Mouse (Mus musculus) lung, adult 10 weeks (tissue): Measurements from ENCODE around the gene Meiob. TPM values are rescaled to one million over a fixed set of nuclear protein-coding genes. Genes with fewer than 3 reads are reported as not detected.

Source experiments
- polyA plus RNA-seq: library from polyadenylated mRNA; stranded (reverse); fragments of 350-450 nt; fragmentation: Illumina TruSeq; extraction: RNeasy Lipid Tissue Mini Kit (QIAGEN cat#74804); gene quantifications from one replicate; pipeline ENCODE4 v1.2.3, GENCODE M21; 2014; ENCODE audit warnings: low read depth, low replicate concordance; ENCODE audit not compliant: insufficient read depth

Meiob gene
- polyA plus RNA-seq = not detected

DNA sequence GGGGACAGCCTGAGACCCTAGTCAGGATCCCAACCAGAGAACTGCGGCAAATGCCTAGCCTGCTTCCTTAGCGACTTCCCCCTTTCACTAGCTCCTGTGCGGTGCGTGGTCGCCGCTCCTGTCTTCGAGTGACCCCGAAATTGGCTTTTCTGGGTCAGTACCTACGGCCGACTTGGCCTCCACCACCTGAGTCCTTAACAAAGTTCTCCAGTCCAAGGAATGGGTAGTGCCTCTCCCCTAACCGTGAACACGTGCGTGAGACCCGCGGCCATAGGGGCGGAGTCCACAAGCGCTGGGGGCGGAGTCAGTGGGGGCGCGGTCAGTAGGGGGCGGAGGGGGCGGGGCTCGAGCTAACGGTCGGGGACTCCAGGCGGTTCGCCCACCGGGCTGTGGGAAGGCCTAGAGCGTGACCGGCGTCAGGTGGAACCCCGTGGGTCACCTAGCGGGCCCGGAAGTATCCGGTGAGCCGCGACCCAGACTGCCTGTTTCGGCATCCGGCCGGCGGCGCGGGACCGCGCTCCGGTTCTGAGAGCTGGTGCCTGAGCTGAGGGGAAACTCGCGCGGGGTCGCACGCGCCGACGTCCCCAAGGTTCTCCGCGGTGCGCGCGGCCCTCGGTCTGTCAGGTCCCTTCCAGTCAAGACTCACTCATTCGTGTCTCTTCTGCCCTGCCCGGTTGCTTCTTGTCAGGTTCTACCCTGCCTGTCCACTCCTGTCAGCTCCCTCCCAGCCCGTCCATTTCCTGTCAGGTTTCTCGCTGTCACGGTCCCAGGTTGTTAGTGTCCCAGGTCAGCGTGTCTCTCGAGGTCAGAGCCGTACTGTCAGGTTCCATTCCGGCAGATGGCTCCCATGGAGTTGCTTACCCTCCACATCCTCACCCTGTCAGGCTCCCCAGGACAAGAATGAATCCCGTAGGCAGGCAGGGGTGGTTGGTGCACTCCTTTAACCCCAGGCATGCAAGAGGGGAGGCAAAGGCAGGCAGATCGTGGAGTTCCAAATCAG is at the start of gene Meiob:
Meiob (plus strand) TSS at position 338 of the 1,000 bp plus-strand sequence.

DNA sequence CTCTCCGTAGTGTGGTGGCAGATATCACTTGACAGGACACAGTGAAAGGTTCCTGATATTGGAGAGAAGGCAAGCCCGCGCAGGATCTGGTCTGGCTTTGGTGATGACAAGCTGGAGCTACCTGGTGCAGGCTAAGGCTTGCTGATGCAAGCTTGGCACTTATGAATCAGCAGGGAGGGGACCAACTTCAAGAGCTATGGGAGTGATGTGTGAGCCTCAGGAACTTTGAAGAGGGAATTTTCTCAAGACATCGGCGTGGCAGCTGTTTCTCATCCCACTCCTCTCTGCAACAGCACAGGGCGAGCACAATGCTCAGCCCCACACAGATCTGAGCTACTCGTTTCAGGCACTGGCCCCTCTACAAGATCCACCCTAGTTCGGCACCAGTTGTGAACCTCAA is 35.8 kb downstream of the Meiob start, which contains the start of gene Hagh:
Hagh (plus strand) TSS at position 302 of the 400 bp plus-strand sequence.

DNA sequence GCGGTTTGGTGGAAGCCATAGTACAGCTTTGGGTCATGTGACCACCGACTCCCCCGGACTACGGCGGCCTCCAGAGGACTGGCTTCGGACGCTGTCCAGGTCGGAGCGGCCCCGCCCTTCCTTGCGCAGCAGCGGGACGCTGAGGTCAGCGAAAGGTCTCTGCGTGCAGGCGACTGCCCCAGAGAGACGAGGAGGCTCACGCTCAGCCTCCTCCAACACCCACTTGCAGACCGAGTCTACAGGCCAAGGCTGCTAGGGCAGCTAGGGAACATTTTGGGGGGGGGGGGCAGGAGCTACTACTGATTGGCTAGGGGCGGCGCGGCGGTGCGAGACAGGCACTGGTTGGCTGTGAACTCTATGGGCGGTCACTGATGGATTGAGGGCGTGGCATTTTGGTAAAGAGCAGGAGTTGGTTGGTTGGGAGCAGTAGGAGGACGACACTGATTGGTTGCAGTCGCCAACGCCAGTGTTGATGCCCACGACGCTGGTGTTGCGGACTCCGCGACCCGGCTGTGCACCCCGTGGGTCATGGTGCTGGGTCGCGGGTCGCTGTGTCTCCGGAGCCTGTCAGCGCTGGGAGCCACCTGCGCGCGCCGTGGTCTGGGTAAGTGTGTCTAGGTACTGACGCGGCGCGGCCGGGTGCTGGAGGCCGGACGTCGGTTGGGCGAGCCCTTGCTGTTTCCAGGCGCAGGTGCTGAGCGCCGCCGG is 46.1 kb downstream of the Meiob start, which contains the start of gene Fahd1:
Fahd1 (minus strand) TSS at position 300 of the 708 bp plus-strand sequence.

DNA sequence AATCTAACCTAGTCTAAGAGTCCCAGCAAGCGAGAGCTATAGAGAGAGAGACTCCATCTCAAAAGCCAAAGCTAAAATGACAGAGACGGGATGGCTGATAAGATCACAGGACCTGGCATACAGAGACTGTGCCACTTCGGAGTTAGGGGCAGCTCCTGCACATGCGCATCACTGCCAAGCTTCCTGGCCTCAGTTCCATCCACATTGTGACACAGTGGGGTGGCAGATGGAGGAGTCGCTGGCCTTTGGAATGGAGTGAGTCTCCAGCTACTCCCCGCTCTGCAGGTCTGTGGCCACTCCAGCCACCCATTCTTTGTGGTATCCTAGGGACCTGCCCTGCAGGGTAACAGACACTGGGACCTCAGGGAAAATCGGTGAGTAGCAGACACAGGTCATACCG is 61.7 kb downstream of the Meiob start, which contains the start of gene Igfals:
Igfals (plus strand) TSS at position 222 of the 400 bp plus-strand sequence.

DNA sequence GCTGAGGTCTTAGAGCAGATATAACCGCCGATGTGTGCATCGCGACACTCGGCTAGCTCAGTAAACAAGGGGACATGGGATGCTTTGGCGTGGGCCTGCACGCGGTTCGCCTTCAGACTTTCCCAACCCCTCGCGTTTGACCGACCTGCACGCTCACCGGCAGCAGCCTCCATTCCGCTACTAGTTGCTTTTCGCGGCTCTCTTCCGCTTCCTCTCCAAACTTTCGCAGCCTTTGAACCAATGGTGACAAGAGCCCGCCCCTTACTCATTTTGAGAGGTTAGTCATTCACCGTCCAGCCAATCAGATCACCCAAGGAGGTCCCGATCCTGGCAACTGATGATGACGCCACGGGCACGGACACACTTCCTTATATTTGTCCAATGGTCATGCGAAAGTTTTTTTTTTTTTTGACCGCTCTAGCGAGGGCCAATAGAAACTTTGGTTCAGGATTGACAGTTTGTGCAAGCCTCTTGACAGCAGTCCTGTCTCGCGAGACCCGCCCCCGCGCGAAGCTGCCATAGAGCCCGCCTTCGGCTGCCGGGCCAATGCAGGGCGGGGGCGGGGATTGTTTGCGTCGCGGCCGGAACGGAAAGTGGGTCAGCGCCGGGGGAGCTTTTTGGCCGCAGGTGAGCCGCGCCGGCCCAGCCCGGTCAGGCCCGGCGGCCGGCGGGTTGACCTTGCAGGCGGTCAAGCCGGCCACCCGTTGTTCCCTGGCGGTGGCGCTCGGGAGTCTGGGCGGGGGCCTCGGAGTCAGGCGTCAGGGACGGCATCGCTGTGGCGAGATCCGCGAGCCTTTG is 82.2 kb downstream of the Meiob start, which contains the start of the genes Nubp2 and Spsb3:
Nubp2 (minus strand) TSS at position 216 of the 798 bp plus-strand sequence.
Spsb3 (plus strand) TSS at position 510 of the 798 bp plus-strand sequence.

Other genes starting within 250 kb of the Meiob start
- 60.0 TPM for gene Tsc2, start 171.7 kb upstream of the Meiob start, polyA plus RNA-seq
- gene Nthl1, start 171.6 kb upstream of the Meiob start, polyA plus RNA-seq = 10.0 TPM
- 287 TPM for gene Slc9a3r2, start 154.0 kb upstream of the Meiob start, polyA plus RNA-seq
- gene Npw, start 145.8 kb upstream of the Meiob start, polyA plus RNA-seq = 29.8 TPM
- 17.1 TPM for gene Zfp598, start 134.6 kb upstream of the Meiob start, polyA plus RNA-seq
- 0.15 TPM for gene Syngr3, start 114.3 kb upstream of the Meiob start, polyA plus RNA-seq
- gene Gfer, start 108.1 kb upstream of the Meiob start, polyA plus RNA-seq = 16.3 TPM
- 5.1 TPM for gene Noxo1, start 108.1 kb upstream of the Meiob start, polyA plus RNA-seq
- 18.7 TPM for gene Tbl3, start 96.6 kb upstream of the Meiob start, polyA plus RNA-seq
- gene Rnf151, start 86.2 kb upstream of the Meiob start, polyA plus RNA-seq = not detected
- 1,101 TPM for gene Rps2, start 86.2 kb upstream of the Meiob start, polyA plus RNA-seq
- gene Ndufb10, start 79.8 kb upstream of the Meiob start, polyA plus RNA-seq = 263 TPM
- gene Rpl3l, start 76.5 kb upstream of the Meiob start, polyA plus RNA-seq = 1.8 TPM
- gene Msrb1, start 67.6 kb upstream of the Meiob start, polyA plus RNA-seq = 138 TPM
- gene Hs3st6, start 51.3 kb upstream of the Meiob start, polyA plus RNA-seq = 4.0 TPM
- gene Hagh, start 35.9 kb downstream of the Meiob start, polyA plus RNA-seq = 45.6 TPM
- 9.0 TPM for gene Fahd1, start 46.1 kb downstream of the Meiob start, polyA plus RNA-seq
- gene Igfals, start 61.7 kb downstream of the Meiob start, polyA plus RNA-seq = 1.3 TPM
- gene Nubp2, start 82.1 kb downstream of the Meiob start, polyA plus RNA-seq = 28.8 TPM
- 25.7 TPM for gene Spsb3, start 82.4 kb downstream of the Meiob start, polyA plus RNA-seq
- gene Eme2, start 90.8 kb downstream of the Meiob start, polyA plus RNA-seq = 8.2 TPM
- 47.3 TPM for gene Mrps34, start 90.8 kb downstream of the Meiob start, polyA plus RNA-seq
- 65.8 TPM for gene Nme3, start 92.2 kb downstream of the Meiob start, polyA plus RNA-seq
- 16.0 TPM for gene Mapk8ip3, start 132.7 kb downstream of the Meiob start, polyA plus RNA-seq
- gene Jpt2, start 156.4 kb downstream of the Meiob start, polyA plus RNA-seq = 12.6 TPM
- gene Cramp1l, start 211.5 kb downstream of the Meiob start, polyA plus RNA-seq = 3.6 TPM
- 6.4 TPM for gene Ift140, start 211.8 kb downstream of the Meiob start, polyA plus RNA-seq